Mouse (Mus musculus) small intestine, adult 2 months (tissue): ENCODE results near the gene Acyp1. TPM values are rescaled to one million over a fixed set of nuclear protein-coding genes. Genes with fewer than 3 reads are reported as not detected.

Experiments
- H3K27ac ChIP-seq: fragments of 200-500 bp; 2 replicates; pipeline ENCODE4 v1.5.1; 2012; ENCODE audit warnings: low read depth, low read length, control low read depth, inconsistent platforms; ENCODE audit not compliant: insufficient read depth
- H3K27me3 ChIP-seq: fragments of 200-500 bp; 2 replicates; pipeline ENCODE4 v1.6.1; 2012; ENCODE audit warnings: mild to moderate bottlenecking, moderate library complexity, low read length, inconsistent platforms; ENCODE audit not compliant: control insufficient read depth, insufficient read depth
- H3K36me3 ChIP-seq: fragments of 200-500 bp; 2 replicates; pipeline ENCODE4 v1.6.1; 2012; ENCODE audit warnings: mild to moderate bottlenecking, low read length, control low read depth, inconsistent platforms; ENCODE audit not compliant: control insufficient read depth, insufficient read depth
- H3K4me1 ChIP-seq: fragments of 200-500 bp; 2 replicates; pipeline ENCODE4 v1.6.1; 2012; ENCODE audit warnings: low read length, inconsistent platforms, mixed read lengths; ENCODE audit not compliant: control insufficient read depth, insufficient read depth, insufficient read length
- H3K4me3 ChIP-seq: fragments of 200-500 bp; 2 replicates; pipeline ENCODE4 v1.5.1; 2012; ENCODE audit warnings: low read depth, mild to moderate bottlenecking, control low read depth, inconsistent platforms, low read length, moderate library complexity
- CTCF ChIP-seq: fragments of 200-500 bp; IDR thresholded peaks from 2 replicates; pipeline ENCODE4 v1.5.1; 2012; ENCODE audit warnings: low read depth, mild to moderate bottlenecking, control low read depth, inconsistent platforms, low read length, moderate library complexity, mixed read lengths; ENCODE audit not compliant: insufficient replicate concordance, insufficient read length; ENCODE audit errors: extremely low read depth
- POLR2A ChIP-seq: fragments of 200-500 bp; IDR thresholded peaks from 2 replicates; pipeline ENCODE4 v1.6.1; 2012; ENCODE audit warnings: low read depth, mild to moderate bottlenecking, control low read depth, inconsistent platforms, low read length, moderate library complexity
- WGBS: fragments of 180-500 bp; shearing (Covaris S2); methylation state at CpG from one replicate; pipeline ENCODE4 v1.1.7; 2018; 5-methylcytosine and 5-hydroxymethylcytosine counted together
- polyA plus RNA-seq: library from polyadenylated mRNA; depleted of rRNA; stranded (reverse); fragments of >200 nt; gene quantifications from 2 replicates; pipeline ENCODE4 v1.2.3, GENCODE M21; 2012

The Acyp1 gene
- polyA plus RNA-seq, 1 experiment: 0.90 TPM

GRCm38 (mm10) chr12:85271843-85272206, 16.4 kb downstream of the Acyp1 start:
- Histone ChIP-seq H3K4me1 (no peaks in the 10 kb centered on the region), H3K36me3 (no peaks in the 10 kb centered on the region), H3K27ac (no peak overlapping the region), H3K4me3 (no peak overlapping the region), H3K27me3 (no peaks in the 10 kb centered on the region)
- TF ChIP-seq CTCF (no peak), POLR2A (no peak)
- WGBS: 55% methylated on average over 4 of the region's 4 CpGs

- Histone ChIP-seq H3K4me1 (no peaks in the 10 kb centered on the region), H3K36me3 (no peaks in the 10 kb centered on the region), H3K27ac (no peak overlapping the region), H3K27me3 (no peaks in the 10 kb centered on the region), H3K4me3 (no peak overlapping the region)
- 78% methylated on average over 7 of the region's 7 CpGs for WGBS
- TF ChIP-seq POLR2A: no peak
- TF ChIP-seq CTCF: no peak
These were observed 17.0 kb downstream of the Acyp1 start for GRCm38 (mm10) chr12:85271132-85271842.

- Histone ChIP-seq H3K36me3 (no peaks in the 10 kb centered on the region), H3K27me3 (no peaks in the 10 kb centered on the region), H3K4me3 (peak within 1 kb of the TSS; percentile 84), H3K27ac (0 out of 2 replicates have a peak within 1 kb of the TSS, but pooled peaks have one; percentile 9), H3K4me1 (no peaks in the 10 kb centered on the region)
- under 1% methylated on average over 35 of the region's 35 CpGs for WGBS
- TF ChIP-seq POLR2A: peak; percentile 49
- TF ChIP-seq CTCF: peak; percentile 38; the same call in 1 of the 2 replicates
These were observed 17.9 kb downstream of the Acyp1 start, which contains the start of gene Mlh3 for GRCm38 (mm10) chr12:85270319-85270718. TSS of gene Mlh3 (minus strand) at chr12:85270599.

GRCm38 (mm10) chr12:85269821-85270220, 18.4 kb downstream of the Acyp1 start:
- H3K27me3 ChIP-seq: no peaks in the 10 kb centered on the region
- WGBS: 44% methylated on average over 3 of the region's 3 CpGs
- peak overlapping the region; percentile 84; the same call in 1 of the 2 replicates for H3K4me3 ChIP-seq
- H3K36me3 ChIP-seq: no peaks in the 10 kb centered on the region
- no peak overlapping the region for H3K27ac ChIP-seq
- TF ChIP-seq CTCF: no peak
- no peak for TF ChIP-seq POLR2A
- H3K4me1 ChIP-seq: no peaks in the 10 kb centered on the region

- Histone ChIP-seq H3K27ac (no peak overlapping the region), H3K36me3 (no peaks in the 10 kb centered on the region), H3K4me1 (no peaks in the 10 kb centered on the region), H3K4me3 (no peak overlapping the region), H3K27me3 (no peaks in the 10 kb centered on the region)
- 92% methylated on average over 3 of the region's 3 CpGs for WGBS
- TF ChIP-seq POLR2A (no peak), CTCF (no peak)
These were observed 22.0 kb downstream of the Acyp1 start for GRCm38 (mm10) chr12:85266248-85266647.

- no peaks in the 10 kb centered on the region for H3K27me3 ChIP-seq
- no peak overlapping the region for H3K27ac ChIP-seq
- 73% methylated on average over 7 of the region's 7 CpGs for WGBS
- H3K4me1 ChIP-seq: no peaks in the 10 kb centered on the region
- no peak for TF ChIP-seq CTCF
- TF ChIP-seq POLR2A: no peak
- H3K36me3 ChIP-seq: no peaks in the 10 kb centered on the region
- no peak overlapping the region for H3K4me3 ChIP-seq
These were observed 23.3 kb downstream of the Acyp1 start for GRCm38 (mm10) chr12:85264940-85265339.

GRCm38 (mm10) chr12:85264531-85264930, 23.7 kb downstream of the Acyp1 start:
- no peaks in the 10 kb centered on the region for H3K4me1 ChIP-seq
- no peaks in the 10 kb centered on the region for H3K36me3 ChIP-seq
- H3K27ac ChIP-seq: no peak overlapping the region
- no peak for TF ChIP-seq POLR2A
- TF ChIP-seq CTCF: no peak
- WGBS: 85% methylated on average over 8 of the region's 8 CpGs
- H3K4me3 ChIP-seq: no peak overlapping the region
- H3K27me3 ChIP-seq: no peaks in the 10 kb centered on the region

- H3K4me1 ChIP-seq: no peaks in the 10 kb centered on the region
- no peak overlapping the region for H3K27ac ChIP-seq
- TF ChIP-seq POLR2A (no peak), CTCF (no peak)
- H3K27me3 ChIP-seq: no peaks in the 10 kb centered on the region
- no peak overlapping the region for H3K4me3 ChIP-seq
- WGBS: 81% methylated on average over 5 of the region's 5 CpGs
- peaks cover 1% of the 10 kb centered on the region; the same call in 1 of the 2 replicates for H3K36me3 ChIP-seq
These were observed 25.0 kb downstream of the Acyp1 start for GRCm38 (mm10) chr12:85263190-85263589.
